Mouse (Mus musculus) embryonic facial prominence, embryonic 11.5 days (tissue): Measurements from ENCODE around the gene Asphd2. TPM values are rescaled to one million over a fixed set of nuclear protein-coding genes. Genes with fewer than 3 reads are reported as not detected.
"Not testable (repeated sequence)": the region's sequence is repeated elsewhere in the genome, so short reads cannot be mapped to it uniquely, and the experiment has no call there.

Experiments used
- ATAC-seq: fragments of 200-750 bp; cut with Nextera tagmentation; replicated peaks from 2 replicates; pipeline ENCODE4 v1.8.0; 2017; ENCODE audit warnings: low read depth; ENCODE audit not compliant: insufficient number of reproducible peaks, low FRiP score, low TSS enrichment
- DNase-seq: peaks from one replicate; pipeline ENCODE4 v3.0.0-alpha.2; 2015; ENCODE audit warnings: low spot score
- H3K27ac ChIP-seq: fragments of 300-500 bp; sonication (generic); replicated peaks from 2 replicates; pipeline ENCODE4 v1.5.1; 2014; ENCODE audit warnings: mild to moderate bottlenecking, low read depth, low read length, control low read depth
- H3K27me3 ChIP-seq: fragments of 300-500 bp; sonication (generic); 2 replicates; pipeline ENCODE4 v1.6.1; 2014; ENCODE audit warnings: mild to moderate bottlenecking, low read length, moderate library complexity, mixed read lengths; ENCODE audit not compliant: control insufficient read depth, insufficient read depth
- H3K36me3 ChIP-seq: fragments of 300-500 bp; sonication (generic); replicated peaks from 2 replicates; pipeline ENCODE4 v1.6.1; 2014; ENCODE audit warnings: low read depth, mild to moderate bottlenecking, low read length, moderate library complexity, mixed read lengths; ENCODE audit not compliant: control insufficient read depth, insufficient read depth
- H3K4me1 ChIP-seq: fragments of 300-500 bp; sonication (generic); 2 replicates; pipeline ENCODE4 v1.6.1; 2014; ENCODE audit warnings: low read length, mixed read lengths; ENCODE audit not compliant: control insufficient read depth, insufficient read depth
- H3K4me2 ChIP-seq: fragments of 300-500 bp; sonication (generic); 2 replicates; pipeline ENCODE4 v1.6.1; 2014; ENCODE audit warnings: low read depth, mild to moderate bottlenecking, control low read depth, low read length, moderate library complexity
- H3K4me3 ChIP-seq: fragments of 300-500 bp; sonication (generic); 2 replicates; pipeline ENCODE4 v1.5.1; 2014; ENCODE audit warnings: low read depth, low read length, control low read depth
- H3K9ac ChIP-seq: fragments of 300-500 bp; sonication (generic); replicated peaks from 2 replicates; pipeline ENCODE4 v1.6.1; 2014; ENCODE audit warnings: mild to moderate bottlenecking, control low read depth, low read length
- H3K9me3 ChIP-seq: fragments of 300-500 bp; sonication (generic); replicated peaks from 2 replicates; pipeline ENCODE4 v1.6.1; 2016; ENCODE audit warnings: mild to moderate bottlenecking, low read length, inconsistent platforms, mixed read lengths; ENCODE audit not compliant: control insufficient read depth
- WGBS: fragments of 180-500 bp; shearing (Covaris S2); extraction: QIAGEN DNeasy Blood & Tissue Kit; methylation state at CpG from one replicate; pipeline ENCODE4 v1.1.7; 2014; 5-methylcytosine and 5-hydroxymethylcytosine counted together
- polyA plus RNA-seq: library from polyadenylated mRNA; unstranded; fragments of >200 nt; fragmentation: Nextera tagmentation; extraction: Ambion mirVana; gene quantifications from 2 replicates; pipeline ENCODE4 v1.2.1, GENCODE M21; 2014

Asphd2 gene
- polyA plus RNA-seq, 1 experiment from 2014 or later: 31.6 TPM

GRCm38 (mm10) chr5:112419535-112419934 lies 24.9 kb upstream of the Asphd2 start:
- no peak overlapping the region for H3K4me3 ChIP-seq
- no peak overlapping the region for H3K27ac ChIP-seq
- H3K4me1 ChIP-seq: no peaks in the 10 kb centered on the region; the same call in 1 of the 2 replicates
- ATAC-seq (no peak), DNase-seq (peak; percentile 65)
- no peak overlapping the region for H3K9ac ChIP-seq
- H3K9me3 ChIP-seq: no peaks in the 10 kb centered on the region
- 32% methylated on average over 12 of the region's 12 CpGs for WGBS
- no peak overlapping the region for H3K4me2 ChIP-seq
- no peaks in the 10 kb centered on the region for H3K27me3 ChIP-seq
- H3K36me3 ChIP-seq: no peaks in the 10 kb centered on the region

DNA sequence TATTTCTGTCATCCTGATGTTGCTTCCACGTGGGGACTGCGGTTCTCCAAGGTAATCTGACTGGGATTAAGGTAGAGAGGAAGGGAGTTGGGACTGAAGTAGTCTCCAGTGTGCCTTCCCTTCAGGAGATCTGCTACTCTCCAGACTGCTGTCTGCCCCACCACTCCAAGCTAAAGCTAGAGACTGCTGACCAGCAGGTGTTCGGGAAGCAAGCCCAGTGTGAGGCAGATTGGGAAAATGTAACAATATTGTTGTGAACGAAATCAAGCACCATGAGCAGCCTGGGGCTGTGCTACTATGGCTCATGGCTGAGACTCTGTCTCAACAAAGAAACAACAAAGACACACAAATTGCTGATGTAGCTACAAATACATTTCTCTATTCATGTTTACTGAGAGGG lies 23.4 kb upstream of the Asphd2 start:
- H3K9me3 ChIP-seq: no peaks in the 10 kb centered on the region
- H3K27ac ChIP-seq: no peak overlapping the region
- DNase-seq (no peak), ATAC-seq (no peak)
- no peak overlapping the region for H3K9ac ChIP-seq
- no peaks in the 10 kb centered on the region for H3K27me3 ChIP-seq
- H3K36me3 ChIP-seq: no peaks in the 10 kb centered on the region
- 66% methylated on average over 4 of the region's 4 CpGs for WGBS
- no peak overlapping the region for H3K4me2 ChIP-seq
- no peak overlapping the region for H3K4me3 ChIP-seq
- no peaks in the 10 kb centered on the region; the same call in 1 of the 2 replicates for H3K4me1 ChIP-seq

GRCm38 (mm10) chr5:112416673-112417072 lies 22.0 kb upstream of the Asphd2 start:
- WGBS: 47% methylated on average over 5 of the region's 5 CpGs
- Histone ChIP-seq H3K36me3 (no peaks in the 10 kb centered on the region), H3K9me3 (no peaks in the 10 kb centered on the region), H3K4me2 (no peak overlapping the region), H3K27me3 (no peaks in the 10 kb centered on the region), H3K27ac (no peak overlapping the region), H3K4me1 (peaks cover 2% of the 10 kb centered on the region), H3K4me3 (no peak overlapping the region), H3K9ac (no peak overlapping the region)
- ATAC-seq (0 out of 2 replicates have a peak, but pooled peaks have one; percentile 42), DNase-seq (no peak)

DNA sequence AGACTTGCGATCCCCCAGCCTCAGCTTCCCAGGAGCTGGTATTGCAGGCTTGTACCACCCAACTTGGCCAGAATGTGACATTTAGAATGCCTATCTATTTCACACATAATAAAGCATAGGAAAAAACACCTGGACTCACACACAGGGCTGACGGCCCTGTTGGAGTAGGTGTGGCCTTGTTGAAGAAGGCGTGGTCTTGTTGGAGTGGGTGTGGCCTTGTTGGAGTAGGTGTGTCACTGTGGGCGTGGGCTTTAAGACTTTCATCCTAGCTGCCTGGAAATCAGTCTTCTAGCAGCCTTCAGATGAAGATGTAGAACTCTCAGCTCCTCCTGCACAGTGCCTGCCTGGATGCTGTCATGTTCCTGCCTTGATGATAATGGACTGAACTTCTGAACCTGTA lies 18.1 kb upstream of the Asphd2 start:
- 83% methylated on average over 4 of the region's 4 CpGs for WGBS
- not testable (repeated sequence) for H3K9me3 ChIP-seq, H3K36me3 ChIP-seq, H3K27ac ChIP-seq, H3K4me3 ChIP-seq, H3K27me3 ChIP-seq, H3K4me2 ChIP-seq, ATAC-seq, H3K4me1 ChIP-seq, DNase-seq, H3K9ac ChIP-seq

DNA sequence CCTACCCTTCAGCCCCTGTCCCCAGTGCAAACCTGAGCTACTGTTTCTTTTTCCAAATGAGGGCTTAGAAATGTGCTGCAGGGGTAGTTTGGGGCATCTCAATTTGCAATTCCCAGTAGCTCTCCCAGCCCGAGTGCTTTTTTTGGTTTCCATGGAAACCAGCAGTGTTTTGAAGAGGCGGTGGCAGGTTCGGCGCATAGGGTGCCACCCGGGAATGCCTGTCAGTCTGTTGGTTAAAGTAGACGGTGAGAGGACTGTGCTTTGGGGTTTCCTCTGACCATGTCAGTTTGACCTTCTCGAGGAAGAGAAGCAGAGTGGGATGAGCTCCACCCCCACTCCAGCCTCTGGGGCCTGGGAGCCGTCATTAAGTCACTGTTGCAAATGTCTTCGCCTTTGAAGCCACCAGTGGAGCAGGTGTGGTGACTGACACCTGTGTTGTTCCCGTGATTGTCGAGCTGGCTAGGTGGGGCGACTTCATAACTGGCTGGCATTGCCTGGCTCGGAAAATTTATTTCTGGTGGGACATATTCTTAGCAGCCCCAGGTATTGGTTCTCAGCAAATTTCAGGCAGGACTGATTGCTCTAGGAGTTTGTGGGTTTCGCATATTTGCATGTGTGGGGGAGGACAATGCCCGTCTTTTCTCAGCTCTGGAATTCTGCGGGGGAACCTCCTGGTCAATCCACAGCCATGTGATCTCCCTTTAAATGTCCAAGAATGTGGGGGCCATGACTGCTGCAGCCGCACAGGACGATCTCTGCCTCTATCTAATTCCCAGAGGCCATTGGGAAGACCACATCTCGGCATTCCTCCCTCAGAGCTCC lies 17.1 kb upstream of the Asphd2 start:
- Histone ChIP-seq H3K9me3 (no peaks in the 10 kb centered on the region), H3K36me3 (no peaks in the 10 kb centered on the region), H3K9ac (no peak overlapping the region), H3K4me3 (no peak overlapping the region), H3K4me1 (peaks cover 3% of the 10 kb centered on the region), H3K4me2 (0 out of 2 replicates have a peak overlapping the region, but pooled peaks have one; percentile 16), H3K27me3 (no peaks in the 10 kb centered on the region), H3K27ac (no peak overlapping the region)
- 10% methylated on average over 19 of the region's 19 CpGs for WGBS
- DNase-seq: peak; percentile 79
- ATAC-seq: no peak

DNA sequence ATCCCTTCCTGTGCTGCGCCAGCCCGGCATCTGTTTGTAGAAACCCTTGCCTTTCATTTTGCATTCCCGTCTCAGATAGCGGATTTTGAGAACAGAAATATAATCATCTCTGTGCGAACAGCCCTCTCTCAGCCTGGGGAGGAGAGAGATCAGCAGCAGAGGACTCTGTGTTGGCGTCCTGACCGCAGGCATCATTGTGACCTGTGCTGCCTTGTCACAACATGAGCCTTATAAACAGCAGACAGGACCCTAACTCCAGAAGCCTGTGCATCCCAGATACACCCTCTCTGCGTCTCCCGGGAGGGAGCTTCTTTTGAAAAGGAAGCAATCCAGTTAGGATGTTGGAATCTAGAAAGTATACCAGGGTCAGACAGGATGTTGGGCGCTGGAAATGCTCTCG lies 16.4 kb upstream of the Asphd2 start:
- 33% methylated on average over 11 of the region's 11 CpGs for WGBS
- Histone ChIP-seq H3K27ac (no peak overlapping the region), H3K4me3 (no peak overlapping the region), H3K9ac (no peak overlapping the region), H3K36me3 (no peaks in the 10 kb centered on the region), H3K4me1 (peaks cover 3% of the 10 kb centered on the region), H3K27me3 (no peaks in the 10 kb centered on the region), H3K9me3 (no peaks in the 10 kb centered on the region), H3K4me2 (no peak overlapping the region)
- ATAC-seq: no peak
- DNase-seq: no peak

DNA sequence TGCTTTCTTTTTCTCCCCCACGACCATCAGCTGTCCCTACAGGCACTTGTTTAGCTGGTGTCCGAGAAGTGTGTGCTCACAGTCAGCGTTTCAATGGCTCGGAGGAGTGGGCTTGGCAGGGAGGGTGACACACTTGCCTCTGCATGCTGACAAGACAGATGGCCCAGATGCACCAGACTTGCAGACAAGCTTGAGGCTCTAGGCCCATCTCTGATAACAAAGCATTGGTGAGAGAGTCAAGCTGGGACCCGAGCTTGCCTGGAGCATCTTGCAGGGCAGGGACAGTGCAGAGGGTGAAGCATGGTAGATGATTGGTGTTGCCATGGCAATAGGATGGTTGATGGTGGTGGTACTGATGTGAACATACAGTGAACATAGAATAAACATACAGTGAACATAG lies 14.6 kb upstream of the Asphd2 start:
- DNase-seq (no peak), ATAC-seq (no peak)
- WGBS: 78% methylated on average over 5 of the region's 5 CpGs
- Histone ChIP-seq H3K27me3 (no peaks in the 10 kb centered on the region), H3K4me1 (peaks cover 3% of the 10 kb centered on the region), H3K9ac (no peak overlapping the region), H3K27ac (no peak overlapping the region), H3K4me3 (no peak overlapping the region), H3K36me3 (no peaks in the 10 kb centered on the region), H3K4me2 (no peak overlapping the region), H3K9me3 (no peaks in the 10 kb centered on the region)

DNA sequence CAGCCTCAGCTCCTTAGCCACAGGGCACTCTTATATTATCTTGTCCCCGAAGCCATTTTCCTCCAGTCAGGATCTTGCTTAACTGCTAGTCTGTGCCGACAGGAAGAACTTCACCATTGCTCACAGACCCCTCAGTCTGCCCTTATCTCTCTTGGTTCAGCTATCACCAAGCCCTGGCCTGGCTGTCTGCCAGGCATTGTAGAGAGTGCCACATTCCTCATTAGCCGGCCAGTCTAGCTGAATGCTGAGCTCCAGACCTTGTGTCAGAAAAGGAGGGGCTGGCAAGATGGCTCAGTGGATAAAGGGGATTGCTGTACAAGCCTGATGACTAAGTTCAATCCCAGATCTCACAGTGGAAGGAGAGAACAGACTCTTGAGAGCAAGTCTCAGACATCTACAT lies 11.4 kb upstream of the Asphd2 start:
- Histone ChIP-seq H3K27me3 (no peaks in the 10 kb centered on the region), H3K9me3 (no peaks in the 10 kb centered on the region), H3K4me1 (no peaks in the 10 kb centered on the region), H3K4me3 (no peak overlapping the region), H3K36me3 (no peaks in the 10 kb centered on the region), H3K4me2 (no peak overlapping the region), H3K27ac (no peak overlapping the region), H3K9ac (no peak overlapping the region)
- DNase-seq (no peak), ATAC-seq (no peak)
- 72% methylated on average over 3 of the region's 3 CpGs for WGBS
